Mouse (Mus musculus) embryo, embryonic 10.5 days (tissue): ENCODE data around the gene Knop1.

ENCODE experiments used
- DNase-seq: peaks from one replicate; pipeline ENCODE4 v3.0.0-alpha.2; 2015; ENCODE audit warnings: low spot score

Knop1 gene

DNA sequence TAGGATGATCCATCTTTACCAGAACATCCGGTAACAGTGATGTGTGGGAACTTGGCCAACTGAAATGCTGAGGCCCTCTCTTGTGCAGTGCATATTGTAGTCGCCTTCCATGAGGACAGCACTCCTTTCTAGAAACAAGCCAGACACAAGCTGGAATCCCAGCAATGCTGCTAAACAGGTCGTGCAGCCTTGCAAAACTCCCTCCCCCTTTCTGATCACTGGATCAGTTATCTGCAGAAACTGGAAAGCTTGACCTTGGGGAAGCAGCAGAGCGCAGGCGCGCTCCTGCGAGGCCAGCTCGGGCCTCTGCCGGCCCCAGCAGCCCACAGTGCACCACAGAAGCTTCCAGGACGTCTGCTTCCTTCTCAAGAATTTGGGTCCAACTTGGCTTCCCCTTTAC is 7.3 kb downstream of the Knop1 start:
- peak; percentile 13 for DNase-seq

DNA sequence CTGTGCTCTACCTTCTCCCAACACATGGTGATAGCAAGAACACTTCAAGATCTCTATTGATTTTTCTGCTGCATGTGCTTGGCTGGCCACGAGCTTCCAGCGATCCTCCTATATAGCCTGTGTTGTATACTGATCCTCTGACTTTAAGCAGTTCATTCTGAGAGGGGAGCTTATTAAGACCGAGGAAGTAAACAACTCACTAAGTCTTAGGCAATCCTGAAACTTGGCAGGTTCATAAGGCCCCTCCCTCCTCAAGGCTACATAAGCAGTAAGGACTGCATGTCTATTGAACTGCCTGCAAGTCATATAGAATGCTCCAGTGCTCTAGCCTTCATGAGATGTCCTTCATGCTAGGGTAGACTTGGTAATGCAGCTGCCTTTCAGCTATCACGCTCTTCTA is 9.7 kb downstream of the Knop1 start:
- no peak for DNase-seq

DNA sequence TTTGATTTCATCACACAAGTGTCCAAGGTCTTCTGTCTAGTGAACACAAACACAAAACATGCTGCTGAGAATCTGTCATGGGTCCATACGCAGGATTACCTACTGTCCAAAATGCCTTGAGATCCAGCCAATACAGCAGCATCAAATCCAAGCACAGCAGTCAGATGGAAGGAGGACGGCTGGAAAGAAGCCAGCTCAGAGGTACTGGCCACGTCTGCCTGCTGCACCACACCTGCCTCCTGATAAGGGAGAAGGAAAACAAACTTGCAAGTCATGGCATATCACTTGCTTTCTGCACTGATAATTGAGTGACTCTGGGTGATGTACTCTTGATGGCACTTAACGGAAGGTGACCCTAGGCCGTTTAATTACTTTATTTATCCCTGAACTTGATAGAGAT is 10.9 kb downstream of the Knop1 start:
- no peak for DNase-seq

DNA sequence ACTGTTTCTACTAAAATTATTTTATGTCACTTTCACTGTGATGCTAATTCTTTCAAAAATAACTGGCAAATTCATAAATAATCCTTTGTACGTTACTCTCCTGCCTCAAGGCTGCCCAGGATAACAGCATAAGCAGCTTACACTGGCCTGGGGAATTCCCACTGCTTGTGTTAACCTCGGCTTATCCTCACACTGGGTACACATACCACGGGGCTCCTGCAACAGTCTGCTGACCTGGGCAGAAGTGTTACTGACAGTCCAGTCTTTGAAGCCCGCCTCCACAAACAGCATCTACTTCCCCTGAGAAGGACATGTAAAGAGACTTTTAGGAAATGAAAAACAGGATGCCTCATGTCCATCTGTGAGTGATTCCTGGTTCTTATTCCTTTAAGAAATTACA is 13.1 kb downstream of the Knop1 start:
- DNase-seq, result no peak

DNA sequence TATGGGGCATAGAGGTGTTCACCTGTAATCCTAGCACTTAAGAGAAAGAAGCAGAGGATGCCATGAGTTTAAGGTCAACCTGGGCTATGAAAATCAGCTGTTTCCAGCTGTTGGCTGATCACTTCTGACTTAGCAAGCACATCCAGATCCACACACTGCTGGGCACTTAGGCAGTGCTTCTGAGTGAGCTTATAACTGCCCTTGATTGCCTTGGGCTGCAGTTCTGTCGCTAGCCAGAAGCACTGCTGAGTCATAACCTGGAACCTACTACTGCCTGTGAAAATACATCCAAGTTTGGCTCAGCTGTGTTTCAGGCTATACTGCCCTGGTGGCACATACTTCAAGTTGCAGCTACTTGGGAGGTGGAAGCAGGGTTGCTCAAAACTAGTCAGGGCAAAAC is 14.3 kb downstream of the Knop1 start:
- no peak for DNase-seq

DNA sequence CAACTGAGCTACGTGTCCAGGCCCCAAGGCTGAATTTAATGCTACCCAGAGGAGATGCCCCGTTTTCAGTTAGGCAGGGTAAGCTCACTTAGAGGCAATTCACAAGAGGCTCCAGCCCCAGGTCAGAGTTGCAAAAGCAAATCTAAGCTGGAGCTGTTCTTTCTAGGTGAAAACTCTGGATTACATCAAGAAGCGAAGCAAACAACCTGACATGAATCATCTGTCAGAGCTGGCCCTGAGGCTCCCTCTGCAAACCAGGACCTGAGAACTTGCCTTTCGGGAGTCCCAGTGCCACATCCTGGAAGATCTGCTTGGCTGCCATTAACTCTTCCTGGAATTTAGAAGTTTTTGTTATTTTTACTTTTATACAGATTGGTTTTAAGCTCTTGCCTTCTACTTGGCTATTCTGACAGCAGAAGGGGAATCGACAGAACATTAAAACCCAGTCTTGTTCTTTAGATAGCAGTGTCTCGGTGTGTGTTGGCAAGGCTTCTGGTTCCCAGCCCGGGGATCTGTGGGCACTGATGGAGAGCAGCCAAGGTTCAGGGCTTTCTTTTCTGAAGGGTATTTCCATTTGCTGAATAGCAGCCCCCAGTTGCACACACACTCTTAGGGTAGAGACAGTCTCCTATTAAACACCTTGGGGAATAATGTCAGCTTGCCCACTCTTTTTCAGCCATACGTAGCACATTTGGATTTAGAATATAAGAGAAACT is 14.9 kb downstream of the Knop1 start:
- DNase-seq, result no peak

DNA sequence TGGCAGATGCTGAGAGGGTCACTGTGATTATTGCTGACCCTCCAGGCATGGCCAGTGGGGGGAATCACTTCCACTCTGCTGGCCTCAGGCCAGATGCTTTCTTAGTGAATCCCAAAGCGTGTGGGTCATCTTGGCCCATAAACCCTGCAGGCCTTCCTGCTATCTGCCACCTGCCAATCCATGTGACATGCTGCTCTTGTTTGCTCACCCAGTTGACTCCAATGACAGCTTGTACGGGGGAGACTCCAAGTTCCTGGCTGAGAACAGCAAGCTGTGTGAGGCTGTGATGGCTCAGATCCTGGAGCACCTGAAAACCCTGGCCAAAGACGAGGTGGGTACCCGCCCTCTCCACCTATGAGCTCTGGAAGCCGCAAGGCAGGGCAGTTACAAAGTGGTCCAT is 18.2 kb downstream of the Knop1 start:
- no peak for DNase-seq

DNA sequence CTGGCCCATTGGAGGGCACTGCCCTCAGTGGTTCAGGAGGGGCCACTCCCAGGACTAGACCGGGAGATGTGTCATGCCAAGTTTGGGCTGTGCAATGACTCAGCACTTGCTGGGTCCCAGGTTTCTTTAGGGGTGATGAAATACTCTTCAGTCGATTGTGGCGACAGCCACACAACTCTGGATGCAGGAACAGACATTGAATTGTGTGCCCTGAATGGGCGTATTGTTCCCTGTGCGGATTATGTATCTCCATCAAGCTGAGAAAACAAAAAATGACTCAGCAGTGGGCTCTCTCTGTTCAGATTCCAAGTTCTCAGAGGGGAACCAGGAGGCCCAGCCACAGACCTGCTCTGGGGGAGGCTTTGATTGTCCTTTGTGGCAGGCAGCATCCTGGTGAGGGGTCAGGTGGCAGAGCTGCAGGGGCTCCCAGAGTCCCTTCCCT is 28.1 kb downstream of the Knop1 start:
- DNase-seq, result peak; percentile 27

DNA sequence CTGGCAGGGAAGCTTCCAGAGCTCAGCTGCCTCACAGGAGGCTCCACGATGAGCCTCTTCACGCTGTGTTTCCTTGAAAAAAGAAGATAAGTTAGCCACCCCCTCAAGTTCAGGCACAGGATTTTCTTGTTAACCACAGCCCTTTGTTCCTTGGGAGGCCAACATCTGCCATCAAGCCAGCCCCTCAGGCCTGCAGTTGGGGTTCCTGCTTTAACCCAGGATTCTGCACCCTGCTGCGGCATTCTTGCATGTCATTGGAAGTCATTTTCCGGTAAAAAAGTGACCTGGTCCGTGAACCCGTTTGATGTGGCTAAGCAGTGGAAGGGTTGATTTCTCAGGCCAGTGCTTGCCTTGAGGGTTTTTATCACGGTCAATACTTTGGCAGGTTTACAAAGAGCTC is 31.6 kb downstream of the Knop1 start:
- no peak for DNase-seq

DNA sequence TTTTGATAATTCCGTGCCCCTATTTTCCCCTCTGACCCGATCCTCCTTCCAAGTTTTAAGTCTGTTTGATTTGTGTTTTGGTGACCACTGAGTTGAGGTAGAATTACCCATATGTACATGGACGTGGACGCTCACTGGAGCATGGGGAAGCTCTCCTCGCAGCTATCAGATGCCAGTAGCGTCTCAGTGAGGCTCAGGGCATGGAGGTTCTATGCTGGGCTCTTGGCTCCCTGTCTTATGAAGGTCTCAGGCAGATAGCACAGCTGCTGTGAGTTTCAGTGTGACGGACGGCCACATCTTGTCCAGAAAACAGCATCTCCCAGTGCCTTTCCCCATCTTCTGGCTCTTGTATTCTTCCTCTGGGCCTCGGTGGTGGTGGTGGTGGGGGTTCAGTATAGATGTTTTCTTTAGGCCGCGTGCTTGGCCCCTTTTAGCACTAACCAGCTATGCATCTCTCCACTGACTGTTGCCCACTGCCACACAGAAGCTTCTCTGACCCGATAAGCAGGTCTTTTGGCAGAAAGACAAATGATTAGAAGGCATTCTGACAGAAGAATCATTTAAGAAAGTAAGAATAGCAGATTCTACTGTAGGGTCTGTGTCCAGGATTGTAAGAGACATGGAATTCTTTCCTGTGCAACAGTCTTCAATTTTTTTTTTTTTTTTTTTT is 34.0 kb downstream of the Knop1 start:
- no peak for DNase-seq

DNA sequence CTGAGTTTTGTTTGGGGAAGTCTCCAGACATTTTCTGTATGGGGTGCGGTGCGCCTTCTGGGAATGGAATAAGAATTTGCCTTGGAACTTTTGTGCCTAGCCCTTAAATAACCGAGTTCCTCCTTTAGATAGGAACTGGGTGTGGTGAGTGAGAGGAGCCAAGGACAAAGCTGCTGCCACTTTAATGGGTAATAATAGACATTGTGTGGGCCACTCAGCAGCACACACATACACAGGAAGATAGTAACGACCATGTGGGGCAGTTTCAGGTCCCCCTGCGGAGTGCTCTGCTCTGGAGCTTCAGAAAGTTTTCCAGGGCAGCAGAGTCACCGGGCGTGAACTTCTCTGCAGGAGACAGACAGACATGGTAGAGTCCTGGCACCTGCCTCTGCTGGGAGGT is 34.7 kb downstream of the Knop1 start:
- DNase-seq, result no peak

DNA sequence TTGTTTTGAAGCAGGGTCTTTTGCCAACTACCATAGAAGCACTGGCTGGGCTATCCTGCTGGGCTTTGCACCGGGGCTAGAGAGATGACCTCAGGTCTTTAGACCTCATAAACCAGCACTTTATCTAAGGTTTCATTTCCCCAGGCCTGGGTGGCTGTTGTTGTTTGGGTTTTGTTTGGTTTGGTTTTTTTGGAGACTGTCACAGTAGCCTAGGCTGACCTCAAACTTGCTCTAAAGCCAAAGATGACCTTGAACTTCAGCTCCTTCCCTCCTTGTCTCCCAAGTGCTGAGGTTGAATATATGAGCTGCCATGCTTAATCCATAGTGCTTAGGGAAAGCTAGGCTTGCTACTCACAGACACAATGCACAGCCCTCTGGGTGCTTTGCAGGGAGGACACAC is 36.4 kb downstream of the Knop1 start:
- no peak for DNase-seq

DNA sequence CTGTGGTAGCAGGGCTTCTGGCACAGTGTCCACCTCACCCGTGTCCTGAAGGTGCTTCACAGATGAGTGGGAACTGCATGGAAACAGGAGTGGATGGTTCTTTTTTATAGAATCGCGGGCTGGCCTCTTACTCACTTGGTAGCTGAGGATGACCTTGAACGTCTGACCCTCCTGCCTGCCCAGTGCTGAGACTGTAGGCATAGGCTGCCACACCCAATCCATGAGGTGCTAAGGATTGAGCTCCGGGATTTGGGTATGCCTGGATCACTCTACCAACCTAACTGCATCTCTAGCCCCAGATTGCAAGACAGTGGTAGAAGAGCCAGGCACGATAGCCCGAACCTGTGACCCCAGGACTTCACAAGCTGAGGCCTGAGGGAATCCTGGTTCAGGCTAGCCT is 38.3 kb downstream of the Knop1 start:
- DNase-seq, result no peak

DNA sequence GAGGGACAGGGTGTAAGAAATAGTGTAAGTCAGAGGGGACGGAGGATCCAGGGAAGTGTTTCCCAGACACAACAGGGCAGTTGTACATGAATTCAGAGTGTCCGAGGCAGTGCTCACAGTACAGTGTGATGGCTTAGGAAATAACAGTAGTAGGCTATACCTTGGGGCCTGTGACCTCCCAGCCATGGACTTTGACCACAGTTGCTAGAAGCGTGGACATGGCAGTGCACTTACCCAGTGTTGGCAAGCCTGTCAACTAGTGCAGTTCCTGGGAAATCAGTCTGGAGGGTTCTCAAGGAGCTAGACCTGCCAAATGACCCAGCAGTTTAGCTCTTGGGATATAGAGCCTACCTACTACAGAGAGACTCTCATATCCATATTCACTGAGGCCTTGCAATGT is 39.8 kb downstream of the Knop1 start:
- DNase-seq, result no peak

DNA sequence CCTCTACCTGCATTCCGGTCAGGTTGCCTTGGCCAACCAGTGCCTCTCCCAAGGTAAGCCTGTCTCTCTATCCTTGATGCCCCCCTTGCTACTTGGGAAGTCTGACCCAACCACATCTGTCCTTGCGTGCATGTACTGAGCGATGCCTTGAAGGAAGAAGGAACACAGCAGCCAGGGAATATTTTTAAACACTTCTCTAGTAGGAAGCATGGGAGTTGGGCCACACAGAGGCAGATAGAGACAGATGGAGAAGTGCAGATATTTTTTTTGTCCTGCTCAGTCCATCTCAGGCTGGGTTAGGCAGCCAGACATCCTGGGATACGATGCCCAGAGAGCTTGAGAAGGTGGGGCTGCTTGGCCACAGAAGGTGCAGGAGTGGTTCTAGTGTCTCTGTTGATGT is 42.5 kb downstream of the Knop1 start:
- DNase-seq, result no peak

DNA sequence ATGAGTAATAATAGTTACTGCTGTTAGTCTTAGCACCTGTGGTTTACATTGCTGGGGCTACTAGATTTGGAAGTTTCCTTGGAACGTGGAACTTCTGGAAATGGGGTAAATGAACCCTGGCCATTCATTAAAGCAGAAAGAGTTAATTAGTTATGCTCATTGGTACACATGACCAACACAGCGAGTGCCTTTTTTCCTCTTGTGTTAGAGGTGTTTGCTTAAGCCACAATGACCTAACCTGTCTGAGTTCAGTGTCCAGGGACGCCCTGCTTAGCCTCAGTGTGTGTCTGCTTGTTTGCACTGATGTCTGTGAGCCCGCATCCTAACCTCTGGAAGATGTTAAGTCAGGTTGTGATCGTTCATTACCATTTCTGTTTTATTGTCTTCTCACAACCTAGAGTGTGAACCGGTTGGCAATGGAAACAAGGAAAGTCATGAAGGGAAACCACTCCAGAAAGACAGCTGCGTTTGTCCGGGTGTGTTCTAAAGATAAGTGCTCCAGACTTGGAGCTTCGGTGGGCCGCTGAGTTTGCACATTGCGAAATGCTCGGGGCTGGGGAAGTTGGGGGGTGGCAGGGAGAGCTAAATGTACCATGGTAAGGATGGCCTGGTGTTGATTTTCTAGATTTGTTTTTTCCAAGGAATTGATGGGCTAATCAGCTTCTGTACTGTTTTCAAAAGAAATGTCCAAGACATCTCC is 44.5 kb downstream of the Knop1 start:
- no peak for DNase-seq

DNA sequence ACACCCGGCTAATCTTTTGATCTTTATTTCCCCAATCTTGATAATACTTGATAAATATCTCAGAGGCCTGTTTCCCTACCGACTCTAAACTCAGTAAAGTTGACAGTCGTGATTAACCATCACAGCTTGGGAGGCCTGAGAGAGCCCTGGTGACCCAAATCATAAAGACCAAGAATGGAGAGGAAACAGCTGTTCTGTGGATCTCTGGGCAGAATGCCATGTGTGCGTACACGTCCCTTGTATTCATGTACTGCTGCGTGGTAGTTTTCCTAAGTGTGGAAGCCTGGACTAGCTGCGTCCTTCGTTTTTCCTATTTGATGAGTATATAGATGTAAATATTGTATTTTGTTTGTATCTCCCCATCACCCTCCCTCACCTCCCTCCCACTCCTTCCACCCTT is 48.2 kb downstream of the Knop1 start:
- no peak for DNase-seq

DNA sequence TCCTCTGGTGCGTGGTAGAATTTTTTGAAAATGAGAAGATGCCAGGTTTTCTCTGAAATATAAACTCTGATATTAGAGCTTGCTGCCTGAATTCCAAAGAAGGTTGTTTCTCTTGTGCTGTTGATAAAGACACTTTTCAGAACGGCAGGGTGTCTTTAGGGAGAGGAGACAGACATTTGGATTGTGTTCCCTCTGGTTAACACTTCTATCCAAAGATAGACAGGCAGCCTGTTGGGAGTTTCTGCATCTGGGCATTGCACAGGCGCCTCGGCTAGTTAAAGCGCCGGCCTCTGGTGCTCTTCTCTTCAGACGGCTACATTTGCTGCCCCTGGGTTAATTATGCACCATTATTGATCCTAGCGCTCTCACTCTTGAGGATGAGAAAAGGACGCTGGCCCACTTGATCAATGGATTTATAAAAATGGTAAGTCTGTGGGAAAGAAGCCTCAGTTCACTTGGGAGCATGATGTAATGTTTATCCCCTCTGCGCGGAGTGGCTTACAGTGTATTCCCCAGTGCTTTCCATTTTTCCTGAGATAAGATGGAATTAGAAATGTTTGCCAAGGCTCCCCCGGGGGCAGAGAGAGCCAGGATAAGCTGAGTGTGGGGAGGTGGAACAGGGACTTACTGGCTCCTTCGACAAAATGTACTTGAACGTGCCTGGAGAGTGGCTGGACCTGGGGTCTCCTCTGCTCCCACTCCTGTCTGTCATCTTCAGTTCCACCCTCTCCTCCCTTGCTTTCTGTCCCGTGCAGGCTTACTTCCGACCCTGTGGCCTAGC is 49.2 kb downstream of the Knop1 start:
- DNase-seq, result peak; percentile 10

DNA sequence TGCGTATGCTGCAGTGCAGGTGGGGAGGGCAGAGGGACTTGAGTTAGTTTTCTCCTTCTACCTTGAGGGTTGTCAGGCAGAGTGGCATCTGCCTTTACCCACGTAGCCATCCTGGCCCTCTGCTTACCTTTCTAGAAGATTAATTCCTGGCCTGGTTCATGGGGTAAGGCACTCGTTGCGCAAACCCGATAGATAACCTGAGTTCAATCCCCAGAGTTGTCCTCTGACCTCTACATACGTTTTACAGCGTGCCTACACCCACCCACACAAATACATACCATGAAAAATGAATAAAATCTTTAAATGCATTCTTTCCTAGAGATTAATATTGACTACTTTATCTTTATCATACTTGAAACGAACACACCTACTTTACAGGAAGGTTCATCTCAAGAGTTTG is 52.6 kb downstream of the Knop1 start:
- DNase-seq, result no peak

DNA sequence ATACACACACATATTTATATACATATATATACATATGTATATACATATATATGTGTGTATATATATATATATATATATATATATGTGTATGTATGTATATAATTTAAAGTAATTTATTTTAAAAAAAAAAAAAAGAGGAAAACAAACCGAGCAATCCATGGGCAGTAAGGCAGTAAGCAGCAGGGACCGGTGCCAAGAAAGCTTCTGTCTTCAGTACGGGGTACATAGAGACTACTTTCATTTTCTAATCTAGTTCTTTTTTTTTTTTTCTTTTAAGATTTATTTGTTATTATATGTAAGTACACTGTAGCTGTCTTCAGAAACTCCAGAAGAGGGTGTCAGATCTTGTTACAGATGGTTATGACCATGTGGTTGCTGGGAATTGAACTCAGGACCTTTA is 54.3 kb downstream of the Knop1 start:
- DNase-seq, result no peak

DNA sequence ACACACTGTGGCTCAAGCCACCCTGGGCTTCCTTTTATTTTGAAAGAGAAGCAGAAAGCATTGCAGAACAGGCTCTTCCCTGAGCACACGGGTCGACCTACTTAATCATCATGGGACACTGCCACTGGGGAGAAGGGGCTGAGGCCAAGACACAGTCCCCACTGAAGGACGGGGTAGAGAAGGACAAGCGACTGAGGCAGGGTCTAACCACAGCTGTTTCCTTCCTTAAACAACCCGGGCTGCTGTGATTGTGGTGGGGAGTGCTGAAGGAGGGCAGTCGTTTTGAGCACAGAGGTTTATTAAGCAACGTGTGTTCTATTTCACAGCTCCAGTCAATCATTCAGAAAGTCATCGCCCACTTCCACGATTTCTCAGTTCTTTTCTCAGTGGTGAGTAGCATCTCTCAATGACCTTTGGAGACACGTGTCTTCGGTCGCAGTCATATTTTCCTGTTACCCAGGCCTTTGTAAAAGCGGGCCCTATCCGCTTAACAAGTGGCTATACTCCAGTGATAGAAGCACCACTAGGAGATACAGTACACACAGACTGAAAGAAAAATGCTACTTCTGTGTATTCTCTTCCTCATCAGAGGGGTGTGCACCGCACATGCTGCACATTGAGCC is 55.8 kb downstream of the Knop1 start:
- no peak for DNase-seq

DNA sequence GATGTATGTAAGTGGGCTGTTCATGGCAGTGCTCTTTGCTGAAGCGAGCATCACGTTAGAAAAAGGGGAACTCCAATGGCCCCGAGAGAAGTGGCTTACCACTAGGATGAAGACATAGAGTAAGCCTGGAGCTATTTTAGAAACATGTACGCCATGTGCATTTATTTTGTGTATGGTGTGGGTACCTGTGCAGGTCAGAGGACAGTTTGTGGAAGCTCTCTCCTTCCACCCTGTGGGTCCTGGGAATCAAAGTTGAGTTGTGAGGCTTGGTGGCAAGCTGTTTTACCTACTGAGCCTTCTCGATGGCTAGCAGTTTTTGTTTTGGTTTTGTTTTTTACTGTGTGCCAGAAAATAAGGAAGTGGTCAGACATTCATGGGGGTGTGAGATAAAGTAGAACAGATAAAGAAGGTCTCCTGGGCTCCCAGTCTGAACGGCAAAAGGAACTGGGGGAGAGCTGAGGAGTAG is 57.9 kb downstream of the Knop1 start:
- no peak for DNase-seq
